Mouse (Mus musculus) inflammation-experienced regulatory T-cells (primary cell): Measurements from ENCODE around the gene Patl1. TPM values are rescaled to one million over a fixed set of nuclear protein-coding genes. Genes with fewer than 3 reads are reported as not detected.

ENCODE experiments used
- polyA plus RNA-seq, 2 experiments: library from polyadenylated mRNA; unstranded; fragments of 100-300 nt; shearing (Covaris generic); gene quantifications; one replicate each; pipeline ENCODE4 v1.2.1; 2017

Patl1 gene
- 10 to 100 TPM; 21.5 to 22.6 TPM for polyA plus RNA-seq

DNA sequence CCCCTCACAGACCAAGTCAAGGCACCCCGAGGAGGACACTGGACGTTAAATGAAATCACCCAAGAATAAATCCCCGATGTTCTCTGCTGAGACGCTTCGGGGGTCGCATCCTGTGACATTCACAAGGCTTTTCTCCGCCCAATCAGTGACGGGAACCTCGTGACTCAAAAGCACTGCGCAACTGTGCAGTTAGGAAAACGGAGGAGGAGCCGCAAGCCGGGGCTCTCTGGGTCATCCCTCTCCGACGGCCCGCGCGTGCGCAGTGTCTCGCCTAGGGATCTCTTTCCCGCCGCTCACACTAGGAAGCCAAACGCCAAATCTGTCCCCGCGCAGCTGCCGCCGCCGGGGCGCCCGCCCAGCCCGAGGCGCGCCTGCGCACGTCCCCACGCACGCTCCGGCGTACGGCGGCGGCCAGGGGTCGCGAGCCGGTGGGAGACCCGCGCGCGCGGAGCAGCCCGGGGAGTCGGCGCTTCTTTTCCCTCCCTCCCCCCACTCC lies at the start of gene Patl1:
Patl1 (plus strand) TSS at position 363 of the 496 bp plus-strand sequence.

DNA sequence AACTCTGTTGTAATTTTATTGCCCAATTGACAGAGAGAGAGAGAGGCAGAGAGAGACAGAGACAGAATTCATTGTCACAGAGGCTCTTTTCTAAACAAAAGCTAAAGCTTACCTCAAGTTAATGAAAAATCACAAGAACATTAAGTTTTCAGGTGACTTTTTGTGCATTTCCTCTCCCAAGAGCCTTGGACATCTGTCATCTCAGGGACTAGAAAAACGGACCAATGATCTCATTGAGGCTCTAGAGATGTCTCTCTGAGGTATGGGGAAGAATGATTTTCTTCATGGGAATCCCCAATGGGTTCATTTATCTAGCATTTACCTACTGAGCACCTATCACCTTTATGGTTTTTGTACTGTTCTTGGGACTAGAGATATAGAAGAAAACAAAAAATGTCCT lies 37.2 kb upstream of the Patl1 start, which contains the start of gene Olfr1419:
Olfr1419 (minus strand) TSS at position 101 of the 400 bp plus-strand sequence.

DNA sequence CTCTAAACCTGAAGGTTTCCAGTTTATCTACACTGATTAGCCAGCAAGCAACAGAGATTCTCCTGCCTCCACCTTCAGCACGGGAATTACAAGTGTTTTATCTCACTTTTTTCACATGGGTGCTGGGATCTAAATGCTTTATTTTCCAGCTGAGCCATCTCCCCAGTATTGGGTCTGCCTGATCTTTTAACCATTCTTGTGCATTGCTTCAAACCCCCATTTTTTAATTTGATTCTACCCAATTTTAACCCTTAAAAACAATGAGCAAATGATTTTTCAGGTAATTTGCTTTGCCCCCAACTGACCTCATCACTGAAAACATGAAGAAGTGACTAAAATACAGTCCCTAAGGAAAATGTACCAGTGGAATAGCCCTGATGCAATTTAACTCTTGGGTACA lies 25.9 kb upstream of the Patl1 start, which contains the start of gene Olfr1420:
Olfr1420 (plus strand) TSS at position 301 of the 400 bp plus-strand sequence.

DNA sequence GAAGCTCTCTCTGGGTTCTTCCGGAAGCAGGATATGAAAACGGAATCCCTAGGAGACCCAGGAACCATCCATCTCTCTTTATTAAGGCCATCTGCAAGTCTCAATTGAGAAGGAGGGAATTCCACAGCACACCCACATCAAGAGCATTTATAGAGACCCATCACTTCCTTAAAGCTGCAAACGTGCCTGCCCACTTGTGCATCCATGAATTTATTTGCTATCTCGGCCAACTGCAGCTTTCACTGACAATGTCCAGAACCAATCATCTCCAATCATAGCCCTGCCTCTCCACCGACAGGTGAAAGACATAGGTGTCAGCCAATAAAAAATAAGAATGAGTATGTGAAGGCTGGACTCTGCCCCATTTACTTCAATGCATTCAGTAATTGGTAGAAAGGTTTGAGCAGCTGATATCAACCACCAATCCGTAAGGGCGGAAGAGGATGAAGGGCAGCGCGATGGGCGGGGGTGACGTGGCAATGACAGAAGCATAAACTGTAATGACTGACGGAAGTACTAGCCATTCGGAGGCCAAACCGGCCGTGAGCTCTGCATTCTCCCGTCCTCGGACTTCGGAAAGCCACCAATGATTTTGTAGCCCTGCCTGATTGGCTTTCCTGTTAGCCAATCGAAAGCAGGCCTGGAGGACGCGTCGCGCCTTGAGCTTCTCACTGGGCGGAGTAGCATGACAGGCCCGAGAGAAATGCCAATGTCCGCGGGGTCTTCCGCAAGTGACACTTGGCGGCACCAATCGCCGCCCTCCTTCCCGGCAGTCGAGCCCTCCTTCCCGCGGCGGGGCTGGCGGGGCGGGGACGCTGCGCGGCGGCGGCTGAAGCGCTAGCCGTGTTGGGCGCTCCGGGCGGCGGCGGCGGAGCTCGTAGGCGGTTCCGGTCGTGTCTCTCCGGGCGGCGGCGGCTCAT lies 53.1 kb downstream of the Patl1 start, which contains the start of gene Osbp:
Osbp (plus strand) TSS at position 919 of the 920 bp plus-strand sequence.

Other genes with a start within 250 kb of the Patl1 start
- under 1 TPM in 1 of 2 experiments, not detected in 1; 0.55 TPM for gene Oosp1, start 221.2 kb upstream of the Patl1 start, polyA plus RNA-seq
- under 1 TPM; 0.41 to 0.78 TPM for gene Oosp3, start 215.3 kb upstream of the Patl1 start, polyA plus RNA-seq
- under 1 TPM in 1 of 2 experiments, not detected in 1; 0.18 TPM for gene Gif, start 164.8 kb upstream of the Patl1 start, polyA plus RNA-seq
- gene Mrpl16, start 142.0 kb upstream of the Patl1 start, polyA plus RNA-seq: 10 to 100 TPM; 38.2 to 43.8 TPM
- gene Stx3, start 93.0 kb upstream of the Patl1 start, polyA plus RNA-seq: 1 to 10 TPM; 2.9 to 4.5 TPM
- gene Olfr1417, start 73.2 kb upstream of the Patl1 start, polyA plus RNA-seq: under 1 TPM in 1 of 2 experiments, not detected in 1; 0.10 TPM
- under 1 TPM in 1 of 2 experiments, not detected in 1; 0.22 TPM for gene Olfr1418, start 51.3 kb upstream of the Patl1 start, polyA plus RNA-seq
- not detected for gene Olfr1419, start 37.3 kb upstream of the Patl1 start, polyA plus RNA-seq
- 1 to 10 TPM in 1 of 2 experiments, under 1 TPM in 1; 0.30 to 1.8 TPM for gene Olfr1420, start 25.8 kb upstream of the Patl1 start, polyA plus RNA-seq
- gene Osbp, start 53.5 kb downstream of the Patl1 start, polyA plus RNA-seq: 10 to 100 TPM; 43.6 to 64.9 TPM
- gene Olfr1423, start 128.9 kb downstream of the Patl1 start, polyA plus RNA-seq: under 1 TPM in 1 of 2 experiments, not detected in 1; 0.16 TPM
- under 1 TPM in 1 of 2 experiments, not detected in 1; 0.66 TPM for gene Olfr1424, start 150.3 kb downstream of the Patl1 start, polyA plus RNA-seq
- under 1 TPM in 1 of 2 experiments, not detected in 1; 0.12 TPM for gene Olfr1425, start 165.3 kb downstream of the Patl1 start, polyA plus RNA-seq
- under 1 TPM in 1 of 2 experiments, not detected in 1; 0.07 TPM for gene Olfr1426, start 179.6 kb downstream of the Patl1 start, polyA plus RNA-seq
- not detected for gene Olfr1427, start 190.9 kb downstream of the Patl1 start, polyA plus RNA-seq
- not detected for gene Olfr1428, start 203.5 kb downstream of the Patl1 start, polyA plus RNA-seq
- not detected for gene Olfr76, start 210.8 kb downstream of the Patl1 start, polyA plus RNA-seq